ENCODE assay signal across 20 mouse cellular contexts in the genomic region with DNA sequence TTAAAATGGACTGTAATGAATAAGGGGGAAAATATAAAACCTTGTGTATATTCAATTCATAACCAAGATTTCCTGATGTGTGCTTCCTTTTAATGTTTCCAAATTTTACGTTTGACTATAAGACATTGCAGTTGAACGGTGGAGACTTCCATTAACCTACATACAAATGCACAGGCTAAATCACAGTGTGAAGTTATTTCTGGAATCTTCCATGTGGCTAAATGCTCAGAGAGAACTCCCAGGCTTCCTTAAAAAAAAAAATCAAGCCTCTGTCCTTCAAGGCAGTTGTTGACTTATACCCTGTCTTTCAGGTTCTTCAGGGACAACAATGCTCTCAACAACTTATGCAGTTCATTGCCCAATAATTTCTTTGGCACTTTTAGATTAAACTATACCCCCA.
A peak's percentile ranks its signal among the peaks of the same experiment; 100 is the strongest.
DNase-seq lines count a peak whose midpoint lies in the region; ATAC-seq and TF ChIP-seq lines count a peak whose summit lies in the region.
"Had no signal": no experiment of that assay in that cellular context is flagged by ENCODE, and none has a peak within 500 bp of the region (broad histone marks: within the 10 kb centered on the region; RNA-seq: fewer than 3 reads in every experiment).

No protein-coding gene starts in this region.

- no peaks in the 10 kb centered on the region for H3K27me3 ChIP-seq in forebrain, postnatal 0 days (ENCODE audit: insufficient read depth, low read length)
- H3K27me3 ChIP-seq in forebrain, embryonic 12.5 days: no peaks in the 10 kb centered on the region
- H3K27me3 ChIP-seq: embryonic facial prominence, embryonic 12.5 days had no signal

- no peaks in the 10 kb centered on the region for H3K36me3 ChIP-seq in forebrain, postnatal 0 days (ENCODE audit: insufficient read depth)
- no peaks in the 10 kb centered on the region for H3K36me3 ChIP-seq in forebrain, embryonic 12.5 days (replicated peaks)
- H3K36me3 ChIP-seq: embryonic facial prominence, embryonic 10.5 days; embryonic facial prominence, embryonic 12.5 days had no signal

- no peak overlapping the region for H3K27ac ChIP-seq in forebrain, postnatal 0 days (ENCODE audit: low read depth, low read length)
- H3K27ac ChIP-seq in forebrain, embryonic 12.5 days: no peak overlapping the region
- H3K27ac ChIP-seq: embryonic facial prominence, embryonic 10.5 days; embryonic facial prominence, embryonic 12.5 days had no signal

- no peak overlapping the region for H3K4me3 ChIP-seq in forebrain, postnatal 0 days (ENCODE audit: low read depth, low read length)
- no peak overlapping the region for H3K4me3 ChIP-seq in forebrain, embryonic 12.5 days (replicated peaks)
- H3K4me3 ChIP-seq: embryonic facial prominence, embryonic 10.5 days; embryonic facial prominence, embryonic 12.5 days had no signal

- no peak for ATAC-seq in forebrain, postnatal 0 days
- ATAC-seq in forebrain, embryonic 12.5 days (ENCODE audit: low FRiP score): no peak
- ATAC-seq in CD4-positive, CD25-positive, alpha-beta regulatory T cell, adult 4 months: no peak
- ATAC-seq: forebrain, embryonic 14.5 days; forebrain, embryonic 16.5 days had no signal

- no peak overlapping the region for H3K9ac ChIP-seq in forebrain, postnatal 0 days
- no peak overlapping the region for H3K9ac ChIP-seq in forebrain, embryonic 12.5 days
- H3K9ac ChIP-seq: embryonic facial prominence, embryonic 12.5 days had no signal

- no peak for TF ChIP-seq CTCF in forebrain, postnatal 0 days (IDR thresholded peaks at IDR 0.05; ENCODE audit: low read depth)

- no peaks in the 10 kb centered on the region for H3K9me3 ChIP-seq in forebrain, postnatal 0 days (ENCODE audit: low read length)
- no peaks in the 10 kb centered on the region for H3K9me3 ChIP-seq in forebrain, embryonic 12.5 days
- H3K9me3 ChIP-seq: embryonic facial prominence, embryonic 10.5 days; embryonic facial prominence, embryonic 12.5 days had no signal

- no peak overlapping the region for H3K4me2 ChIP-seq in forebrain, postnatal 0 days (ENCODE audit: low read depth)
- no peak overlapping the region for H3K4me2 ChIP-seq in forebrain, embryonic 12.5 days
- H3K4me2 ChIP-seq: embryonic facial prominence, embryonic 12.5 days had no signal

- no peaks in the 10 kb centered on the region for H3K4me1 ChIP-seq in forebrain, postnatal 0 days (ENCODE audit: insufficient read depth)
- no peaks in the 10 kb centered on the region for H3K4me1 ChIP-seq in forebrain, embryonic 12.5 days
- H3K4me1 ChIP-seq: embryonic facial prominence, embryonic 10.5 days; embryonic facial prominence, embryonic 12.5 days had no signal

- DNase-seq in forebrain, postnatal 0 days: peak; percentile 1
- DNase-seq in frontal cortex, adult 2 months (ENCODE audit: extremely low spot score in 1 of 2, low spot score in 1 of 2): peak; percentile 5 to 31
- no peak for DNase-seq in frontal cortex, postnatal 10 days (ENCODE audit: low spot score in 2 of 2)
- DNase-seq in right cerebral cortex, adult 18-20 months: peak; percentile 13
- no peak for DNase-seq in right cerebral cortex, postnatal 14 days
- DNase-seq: adrenal gland, adult 2 months; adrenal gland, postnatal 10 days; adrenal gland, postnatal 25 days; B cell, adult 2 months; cerebellum, adult 11-12 months; cerebellum, adult 2 months; cerebellum, adult 9-10 months; cerebellum, postnatal 10 days; cerebellum, postnatal 25 days had no signal

- 74% methylated on average over 2 of the region's 2 CpGs for WGBS in forebrain, postnatal 0 days
- WGBS in forebrain, embryonic 12.5 days: 77% methylated on average over 2 of the region's 2 CpGs

Comparison
In these comparisons a context has a peak if more than half of its experiments do, and no peak if none do; other contexts are left out.
1. DNase-seq: peak in forebrain, postnatal 0 days (single experiment), frontal cortex, adult 2 months (2 of 2) and right cerebral cortex, adult 18-20 months (single experiment); none in frontal cortex, postnatal 10 days (0 of 2) and right cerebral cortex, postnatal 14 days (single experiment).